21 mouse cellular contexts compared by ENCODE assay signal in the genomic region with DNA sequence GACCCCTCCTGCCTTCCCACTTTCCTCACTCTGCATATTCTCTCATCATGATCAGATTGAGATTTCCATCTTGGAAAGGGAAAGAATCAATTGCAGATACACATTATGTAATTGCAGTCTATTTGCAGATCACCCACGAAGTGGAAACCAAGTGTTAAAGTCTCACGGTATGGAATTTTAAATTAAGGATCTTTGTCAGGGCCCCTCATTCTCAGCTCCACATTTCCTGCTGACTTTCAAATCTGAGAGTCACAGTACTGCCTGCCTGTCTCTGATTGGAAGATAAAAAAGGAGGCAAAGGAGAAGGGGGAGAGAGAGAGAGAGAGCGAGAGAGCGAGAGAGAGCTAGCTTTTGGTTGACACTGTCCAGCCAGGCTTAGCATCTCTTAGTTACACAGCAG.
"Had no signal": no experiment of that assay in that cellular context is flagged by ENCODE, and none has a peak within 500 bp of the region (broad histone marks: within the 10 kb centered on the region; RNA-seq: fewer than 3 reads in every experiment).

No protein-coding gene starts in this region.

- ATAC-seq: hindbrain, embryonic 16.5 days; hindbrain, postnatal 0 days; inflammation-experienced regulatory T-cells, adult 6 months; intestine, embryonic 16.5 days; intestine, postnatal 0 days had no signal

- DNase-seq: heart, postnatal 10 days; heart, postnatal 14 days; heart, postnatal 36 days; heart, postnatal 4 days; kidney, adult 11 months; kidney, adult 18-20 months; kidney, adult 2 months; kidney, adult 8-10 months; kidney, adult 9 months; kidney, postnatal 10 days; kidney, postnatal 14 days; kidney, postnatal 25 days; kidney, postnatal 36 days; kidney, postnatal 4 days; layer of hippocampus, adult 9-11 months; layer of hippocampus, postnatal 36 days had no signal
